Mouse (Mus musculus) heart, postnatal 0 days (tissue): ENCODE results near the gene Mybbp1a. TPM values are rescaled to one million over a fixed set of nuclear protein-coding genes. Genes with fewer than 3 reads are reported as not detected.

Source experiments
- ATAC-seq: fragments of 200-750 bp; cut with Nextera tagmentation; 2 replicates; pipeline ENCODE4 v1.8.0; 2017; ENCODE audit warnings: low read depth, moderate number of reproducible peaks, moderate library complexity; ENCODE audit not compliant: insufficient read depth
- DNase-seq: peaks from one replicate; pipeline ENCODE4 v3.0.0-alpha.2; 2016; ENCODE audit warnings: low spot score
- H3K27ac ChIP-seq: fragments of 300-500 bp; sonication (generic); 2 replicates; pipeline ENCODE4 v1.5.1; 2014; ENCODE audit warnings: low read depth, mild to moderate bottlenecking
- H3K27me3 ChIP-seq: fragments of 300-500 bp; sonication (generic); 2 replicates; pipeline ENCODE4 v1.6.1; 2014; ENCODE audit warnings: low read length, mixed read lengths; ENCODE audit not compliant: control insufficient read depth, insufficient read depth
- H3K36me3 ChIP-seq: fragments of 300-500 bp; sonication (generic); replicated peaks from 2 replicates; pipeline ENCODE4 v1.6.1; 2014; ENCODE audit warnings: low read length, mixed read lengths; ENCODE audit not compliant: control insufficient read depth, insufficient read depth
- H3K4me1 ChIP-seq: fragments of 300-500 bp; sonication (generic); 2 replicates; pipeline ENCODE4 v1.6.1; 2014; ENCODE audit warnings: antibody characterized with exemption; ENCODE audit not compliant: control insufficient read depth, insufficient read depth
- H3K4me2 ChIP-seq: fragments of 300-500 bp; sonication (generic); 2 replicates; pipeline ENCODE4 v1.6.1; 2014; ENCODE audit warnings: low read depth, mild to moderate bottlenecking, low read length, moderate library complexity
- H3K4me3 ChIP-seq: fragments of 300-500 bp; sonication (generic); 2 replicates; pipeline ENCODE4 v1.5.1; 2014; ENCODE audit warnings: low read depth, low read length
- H3K9ac ChIP-seq: fragments of 300-500 bp; sonication (generic); replicated peaks from 2 replicates; pipeline ENCODE4 v1.6.1; 2014; ENCODE audit warnings: low read depth, low read length, mixed read lengths
- H3K9me3 ChIP-seq: fragments of 300-500 bp; sonication (generic); replicated peaks from 2 replicates; pipeline ENCODE4 v1.6.1; 2016; ENCODE audit warnings: low read length; ENCODE audit not compliant: control insufficient read depth
- CTCF ChIP-seq: IDR thresholded peaks from 2 replicates; pipeline ENCODE4 v1.5.1; 2016; ENCODE audit warnings: antibody characterized with exemption, control low read depth, low read depth
- EP300 ChIP-seq: IDR thresholded peaks from 2 replicates; pipeline ENCODE4 v1.6.1; 2016; ENCODE audit warnings: antibody characterized with exemption, low read depth
- WGBS: fragments of 180-500 bp; shearing (Covaris S2); extraction: QIAGEN DNeasy Blood & Tissue Kit; methylation state at CpG from one replicate; pipeline ENCODE4 v1.1.7; 2014; 5-methylcytosine and 5-hydroxymethylcytosine counted together
- polyA plus RNA-seq: library from polyadenylated mRNA; unstranded; fragments of >200 nt; fragmentation: Nextera tagmentation; extraction: Ambion mirVana; gene quantifications from 2 replicates; pipeline ENCODE4 v1.2.1, GENCODE M21; 2015
- total RNA-seq: library from RNA; depleted of rRNA; stranded (reverse); fragments of >200 nt; gene quantifications from 2 replicates; pipeline ENCODE4 v1.2.3, GENCODE M21; 2014; ENCODE audit warnings: low replicate concordance

Mybbp1a gene
- total and polyA plus RNA-seq, 2 experiments from 2014 or later: 20.5 to 42.1 TPM

DNA sequence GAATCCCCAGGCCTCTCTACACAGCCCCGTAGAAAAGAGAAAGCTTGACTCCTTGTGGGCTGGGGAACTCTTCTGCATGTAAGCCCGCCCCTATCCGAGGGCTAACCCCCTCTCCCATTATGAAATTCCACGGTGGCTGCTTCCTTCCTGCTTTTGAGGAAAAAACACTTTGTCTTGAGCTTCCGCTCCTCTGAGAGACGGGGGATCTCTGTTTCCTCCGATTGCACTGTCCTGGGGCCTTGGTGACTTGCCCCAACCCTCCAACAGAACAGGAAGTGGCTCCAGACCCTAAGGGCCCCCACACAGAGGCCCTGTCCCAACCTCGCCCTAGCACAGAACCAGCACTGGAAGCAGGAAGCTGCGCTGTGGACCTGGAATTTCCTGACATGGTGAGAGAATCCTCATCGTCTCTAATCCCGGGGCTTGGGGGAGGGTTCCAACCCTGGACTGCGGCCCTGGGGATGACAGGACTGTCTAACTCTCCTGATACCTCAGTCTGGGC is 16.9 kb downstream of the Mybbp1a start:
- 0 out of 2 replicates have a peak, but pooled peaks cover 3% of the 10 kb centered on the region for H3K36me3 ChIP-seq
- H3K9ac ChIP-seq: no peak overlapping the region
- no peaks in the 10 kb centered on the region for H3K9me3 ChIP-seq
- 48% methylated on average over 12 of the region's 12 CpGs for WGBS
- DNase-seq (peak; percentile 71), ATAC-seq (peak; percentile 87)
- no peak for TF ChIP-seq CTCF
- TF ChIP-seq EP300: peak; percentile 96
- peak overlapping the region; percentile 74 for H3K27ac ChIP-seq
- peaks cover 9% of the 10 kb centered on the region for H3K4me1 ChIP-seq
- no peaks in the 10 kb centered on the region for H3K27me3 ChIP-seq
- no peak overlapping the region for H3K4me3 ChIP-seq
- 0 out of 2 replicates have a peak overlapping the region, but pooled peaks have one; percentile 0 for H3K4me2 ChIP-seq

DNA sequence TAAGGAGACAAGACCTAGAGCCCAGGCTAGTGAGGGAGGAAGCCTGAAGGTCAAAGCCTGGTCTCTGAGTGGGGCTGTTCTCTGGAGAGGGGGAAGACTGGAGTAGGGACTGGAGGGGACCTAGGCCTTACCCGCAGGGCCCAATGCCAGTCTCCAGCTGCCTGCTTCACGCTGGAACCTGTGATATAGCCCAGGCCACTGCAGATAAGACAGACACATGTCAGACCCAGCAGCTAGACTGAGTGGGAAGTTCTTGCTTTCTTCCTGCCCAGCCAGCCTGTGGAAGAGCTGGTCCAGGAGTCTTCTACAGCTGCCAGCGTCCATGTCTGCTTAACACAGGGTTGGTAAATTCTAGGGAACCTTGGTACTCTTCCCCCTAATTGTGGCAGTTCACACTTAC is 17.3 kb downstream of the Mybbp1a start:
- 0 out of 2 replicates have a peak overlapping the region, but pooled peaks have one; percentile 0 for H3K4me2 ChIP-seq
- peaks cover 9% of the 10 kb centered on the region for H3K4me1 ChIP-seq
- no peaks in the 10 kb centered on the region for H3K27me3 ChIP-seq
- DNase-seq: no peak
- H3K9ac ChIP-seq: no peak overlapping the region
- WGBS: 18% methylated on average over 3 of the region's 3 CpGs
- peak; percentile 6; the same call in 1 of the 2 replicates for ATAC-seq
- no peaks in the 10 kb centered on the region for H3K36me3 ChIP-seq
- H3K4me3 ChIP-seq: no peak overlapping the region
- no peaks in the 10 kb centered on the region for H3K9me3 ChIP-seq
- TF ChIP-seq EP300: no peak
- TF ChIP-seq CTCF: no peak
- peak overlapping the region; percentile 74 for H3K27ac ChIP-seq

DNA sequence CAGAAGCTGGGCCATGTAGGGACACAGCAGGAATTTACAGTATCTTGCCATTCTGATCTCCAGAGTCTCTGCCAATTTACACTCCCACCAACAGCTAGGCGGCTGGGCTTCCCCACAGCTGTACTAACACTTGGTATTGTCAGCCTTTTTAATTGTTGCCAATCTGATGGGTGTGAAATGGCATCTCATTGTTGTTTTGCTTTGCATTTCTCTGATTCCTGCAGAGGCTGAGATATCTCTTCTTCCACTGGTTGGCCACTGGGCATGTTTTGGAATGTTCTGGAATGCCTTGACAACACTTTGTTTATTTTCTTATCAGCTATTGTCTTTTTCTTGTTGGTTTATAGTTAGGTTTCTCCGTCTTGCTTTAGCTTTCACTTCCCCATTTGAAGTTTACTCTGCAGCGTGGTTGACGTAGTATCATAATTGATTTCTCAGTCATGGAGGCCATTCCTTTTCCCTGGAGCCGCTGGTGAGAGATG is 20.4 kb downstream of the Mybbp1a start:
- 30% methylated on average over 5 of the region's 5 CpGs for WGBS
- DNase-seq: peak; percentile 61
- peak overlapping the region; percentile 58 for H3K27ac ChIP-seq

DNA sequence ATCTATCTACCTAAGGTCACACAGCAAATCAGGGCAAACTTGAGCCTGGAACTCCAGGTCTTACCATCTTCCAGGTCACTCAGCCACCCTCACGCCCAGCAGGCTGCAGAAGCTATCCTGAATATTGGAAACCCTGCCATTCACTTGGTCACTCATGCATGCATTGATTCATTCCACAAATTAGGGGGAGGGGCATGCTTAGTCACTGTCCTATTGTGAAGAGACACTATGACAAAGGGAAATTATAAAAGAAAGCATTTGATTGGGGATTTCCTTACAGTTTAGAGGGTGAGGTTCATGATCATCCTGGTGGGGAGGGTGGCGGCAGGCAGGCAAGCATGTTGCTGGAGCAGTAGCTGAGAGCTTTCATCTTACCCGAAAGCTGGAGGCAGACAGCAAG is 23.7 kb downstream of the Mybbp1a start:
- H3K27ac ChIP-seq: no peak overlapping the region
- H3K4me3 ChIP-seq: no peak overlapping the region
- H3K36me3 ChIP-seq: no peaks in the 10 kb centered on the region
- TF ChIP-seq CTCF (no peak), EP300 (no peak)
- peaks cover 35% of the 10 kb centered on the region for H3K4me1 ChIP-seq
- H3K27me3 ChIP-seq: no peaks in the 10 kb centered on the region
- H3K9ac ChIP-seq: no peak overlapping the region
- no peak for DNase-seq
- no peaks in the 10 kb centered on the region for H3K9me3 ChIP-seq
- no peak for ATAC-seq
- 82% methylated on average over 3 of the region's 3 CpGs for WGBS
- no peak overlapping the region for H3K4me2 ChIP-seq

More for the DNA sequence above, 20.4 kb downstream of the Mybbp1a start:
- Histone ChIP-seq H3K27me3 (no peaks in the 10 kb centered on the region), H3K4me3 (no peak overlapping the region), H3K4me1 (peaks cover 16% of the 10 kb centered on the region), H3K9me3 (no peaks in the 10 kb centered on the region), H3K4me2 (no peak overlapping the region), H3K36me3 (no peaks in the 10 kb centered on the region), H3K9ac (no peak overlapping the region)
- peak; percentile 15; the same call in 1 of the 2 replicates for ATAC-seq
- TF ChIP-seq CTCF: no peak
- TF ChIP-seq EP300: no peak

DNA sequence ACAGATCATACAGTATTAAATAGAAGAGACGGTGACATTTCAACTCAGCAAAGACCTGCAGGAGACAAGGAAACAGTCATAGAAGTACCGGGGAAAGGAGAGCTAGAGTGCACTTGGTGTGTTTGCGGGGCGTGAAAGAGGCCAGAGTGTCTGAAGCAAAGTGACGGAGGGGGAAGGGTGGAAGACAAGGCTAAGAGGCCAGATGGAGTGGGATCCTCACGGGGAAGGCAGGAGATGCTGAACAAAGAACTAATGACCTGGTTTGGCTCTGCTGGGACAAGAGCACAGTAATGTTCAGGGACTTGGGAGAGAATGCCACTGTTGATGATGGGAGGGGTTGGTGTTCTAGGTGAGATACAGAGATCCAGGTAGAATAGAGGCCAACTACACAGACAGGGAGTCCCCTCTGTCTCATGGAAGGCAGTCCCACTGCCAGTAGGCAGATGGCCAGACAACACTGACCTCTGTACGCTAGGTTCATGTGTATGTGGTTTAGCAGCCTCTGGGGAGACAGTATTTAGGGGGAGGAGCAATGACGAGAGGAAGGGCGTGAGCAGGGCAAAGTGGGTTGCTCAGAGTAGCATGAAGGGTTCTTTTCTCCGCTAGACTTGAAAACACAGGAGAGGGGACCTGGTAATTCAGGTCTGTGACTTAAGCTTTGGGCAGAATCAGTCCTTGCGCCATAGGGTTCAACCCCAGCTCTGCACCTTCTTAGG is 25.0 kb downstream of the Mybbp1a start:
- TF ChIP-seq CTCF (no peak), EP300 (no peak)
- Histone ChIP-seq H3K9me3 (no peaks in the 10 kb centered on the region), H3K36me3 (no peaks in the 10 kb centered on the region), H3K27ac (peak overlapping the region; percentile 79), H3K4me3 (no peak overlapping the region), H3K27me3 (no peaks in the 10 kb centered on the region), H3K9ac (no peak overlapping the region), H3K4me2 (no peak overlapping the region), H3K4me1 (peaks cover 42% of the 10 kb centered on the region)
- whole genome bisulfite sequencing: 60% methylated on average over 11 of the region's 11 CpGs
- ATAC-seq: no peak
- no peak for DNase-seq
